Mouse (Mus musculus): ENCODE results near the gene Rpf2.

Gene Rpf2

GRCm38 (mm10) chr10:40247166-40247716 lies 405 bp upstream of the Rpf2 start:
- no peak for DNase-seq

GRCm38 (mm10) chr10:40237826-40238225 lies 9.0 kb downstream of the Rpf2 start:
- no peak for DNase-seq

GRCm38 (mm10) chr10:40233241-40233640 lies 13.6 kb downstream of the Rpf2 start:
- DNase-seq, result no peak

GRCm38 (mm10) chr10:40232442-40232841 lies 14.4 kb downstream of the Rpf2 start:
- DNase-seq, result peak; percentile 36 to 57

- DNase-seq, result no peak
These were observed 17.1 kb downstream of the Rpf2 start for GRCm38 (mm10) chr10:40229725-40230124.

- DNase-seq, result no peak
These were observed 19.1 kb downstream of the Rpf2 start for GRCm38 (mm10) chr10:40227660-40228303.

GRCm38 (mm10) chr10:40218874-40219273 lies 28.0 kb downstream of the Rpf2 start:
- no peak for DNase-seq

GRCm38 (mm10) chr10:40212443-40213169 lies 34.2 kb downstream of the Rpf2 start:
- peak; percentile 79 to 87 for DNase-seq

GRCm38 (mm10) chr10:40195001-40195400 lies 51.8 kb downstream of the Rpf2 start:
- no peak for DNase-seq

GRCm38 (mm10) chr10:40192010-40192935 lies 54.6 kb downstream of the Rpf2 start:
- no peak for DNase-seq

- DNase-seq, result no peak
These were observed 55.4 kb downstream of the Rpf2 start for GRCm38 (mm10) chr10:40191338-40191979.

GRCm38 (mm10) chr10:40190871-40191270 lies 56.0 kb downstream of the Rpf2 start:
- no peak for DNase-seq

- no peak for DNase-seq
These were observed 57.1 kb downstream of the Rpf2 start for GRCm38 (mm10) chr10:40189689-40190088.

GRCm38 (mm10) chr10:40188831-40189230 lies 58.0 kb downstream of the Rpf2 start:
- no peak for DNase-seq

- no peak for DNase-seq
These were observed 60.9 kb downstream of the Rpf2 start for GRCm38 (mm10) chr10:40185956-40186355.

- no peak for DNase-seq
These were observed 66.8 kb downstream of the Rpf2 start for GRCm38 (mm10) chr10:40180011-40180410.

- peak in 1 of 2 experiments; percentile 10 for DNase-seq
These were observed 67.7 kb downstream of the Rpf2 start for GRCm38 (mm10) chr10:40179142-40179541.

- peak in 1 of 2 experiments; percentile 10 for DNase-seq
These were observed 69.4 kb downstream of the Rpf2 start for GRCm38 (mm10) chr10:40177323-40177962.
